Mouse (Mus musculus) liver, postnatal 0 days (tissue): ENCODE results near the gene Anxa8.

ENCODE experiments used
- CTCF ChIP-seq: sonication (generic); IDR thresholded peaks from 2 replicates; pipeline ENCODE4 v1.5.1; 2016; ENCODE audit warnings: antibody characterized with exemption, low read depth
- EP300 ChIP-seq: IDR thresholded peaks from 2 replicates; pipeline ENCODE4 v1.6.1; 2016; ENCODE audit warnings: antibody characterized with exemption, low read depth, mild to moderate bottlenecking

DNA sequence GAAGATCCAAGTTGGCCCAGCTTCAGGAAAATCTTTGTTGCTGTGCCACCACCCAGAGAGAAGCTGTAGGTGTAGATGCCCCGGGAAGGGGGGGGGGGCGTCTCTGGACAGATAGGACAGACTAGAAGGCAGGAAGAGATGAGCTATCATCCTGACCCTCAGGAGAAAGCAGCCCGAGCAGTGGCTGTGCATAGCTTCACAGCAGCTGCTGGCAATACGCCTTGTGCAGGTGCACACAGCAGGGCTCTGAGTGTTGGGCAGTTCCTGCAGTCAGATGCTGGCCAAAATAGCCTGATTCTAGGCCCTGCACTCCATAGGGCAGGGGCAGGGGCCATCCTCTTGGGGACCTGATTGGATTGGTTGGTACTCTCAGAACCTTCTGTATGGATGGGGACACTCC is 1.0 kb downstream of the Anxa8 start:
- no peak for TF ChIP-seq CTCF
- no peak for TF ChIP-seq EP300
